Mouse (Mus musculus): ENCODE results near the gene Tldc2. TPM values are rescaled to one million over a fixed set of nuclear protein-coding genes. Genes with fewer than 3 reads are reported as not detected.

Tldc2 gene
- polyA plus RNA-seq, 1 experiment from 2014 or later, result 0.38 TPM

- no peak overlapping the region for H3K4me2 ChIP-seq (replicated peaks; ENCODE audit: low read depth, low read length)
- no peak overlapping the region for H3K9ac ChIP-seq (ENCODE audit: low read depth, low read length)
- no peak overlapping the region for H3K27ac ChIP-seq (ENCODE audit: low read depth, low read length)
- H3K4me1 ChIP-seq (ENCODE audit: control insufficient read depth, insufficient read depth, low read length), result peaks cover 71% of the 10 kb centered on the region
- ATAC-seq (ENCODE audit: low FRiP score, low TSS enrichment), result no peak
- H3K36me3 ChIP-seq (ENCODE audit: control insufficient read depth, insufficient read depth, low read length), result peaks cover 22% of the 10 kb centered on the region; the same call in 1 of the 2 replicates
- H3K27me3 ChIP-seq (ENCODE audit: control insufficient read depth, insufficient read depth, low read length), result no peaks in the 10 kb centered on the region
- WGBS, result 80% methylated on average over 9 of the region's 9 CpGs
- no peak overlapping the region for H3K4me3 ChIP-seq (ENCODE audit: low read length)
- no peaks in the 10 kb centered on the region for H3K9me3 ChIP-seq (ENCODE audit: control insufficient read depth, low read length)
Measured at GRCm38 (mm10) chr2:157073378-157074052, 13.3 kb upstream of the Tldc2 start.

- Histone ChIP-seq H3K27ac (ENCODE audit: low read depth, low read length) (no peak overlapping the region), H3K9me3 (ENCODE audit: control insufficient read depth, low read length) (no peaks in the 10 kb centered on the region), H3K4me1 (ENCODE audit: control insufficient read depth, insufficient read depth, low read length) (peaks cover 64% of the 10 kb centered on the region), H3K4me2 (replicated peaks; ENCODE audit: low read depth, low read length) (no peak overlapping the region), H3K4me3 (ENCODE audit: low read length) (no peak overlapping the region), H3K27me3 (ENCODE audit: control insufficient read depth, insufficient read depth, low read length) (no peaks in the 10 kb centered on the region), H3K36me3 (ENCODE audit: control insufficient read depth, insufficient read depth, low read length) (peaks cover 22% of the 10 kb centered on the region; the same call in 1 of the 2 replicates), H3K9ac (ENCODE audit: low read depth, low read length) (no peak overlapping the region)
- WGBS, result 87% methylated on average over 9 of the region's 9 CpGs
- ATAC-seq (ENCODE audit: low FRiP score, low TSS enrichment), result no peak
Measured at GRCm38 (mm10) chr2:157074186-157074724, 12.6 kb upstream of the Tldc2 start.

DNA sequence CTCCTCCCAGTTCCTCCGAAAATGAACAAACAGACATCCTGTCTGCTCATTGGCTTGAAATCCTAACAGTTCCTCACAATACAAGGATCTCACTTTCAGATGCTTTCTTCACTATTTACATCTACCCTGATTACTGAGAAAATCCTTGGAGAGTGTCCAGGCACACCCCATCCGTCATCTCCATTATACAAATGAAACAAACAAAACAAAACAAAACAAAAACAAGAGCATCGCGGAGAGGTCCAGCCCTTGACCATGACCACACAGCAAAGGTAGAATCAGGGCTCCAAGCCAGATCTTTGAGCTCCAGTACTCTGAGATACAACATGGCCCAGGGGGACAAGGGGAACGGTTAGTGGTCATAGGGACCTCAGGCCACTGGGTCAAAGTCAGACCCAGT lies 12.1 kb upstream of the Tldc2 start:
- Histone ChIP-seq H3K9ac (ENCODE audit: low read depth, low read length) (no peak overlapping the region), H3K36me3 (ENCODE audit: control insufficient read depth, insufficient read depth, low read length) (peaks cover 22% of the 10 kb centered on the region; the same call in 1 of the 2 replicates)
- WGBS, result 64% methylated on average over 5 of the region's 5 CpGs

DNA sequence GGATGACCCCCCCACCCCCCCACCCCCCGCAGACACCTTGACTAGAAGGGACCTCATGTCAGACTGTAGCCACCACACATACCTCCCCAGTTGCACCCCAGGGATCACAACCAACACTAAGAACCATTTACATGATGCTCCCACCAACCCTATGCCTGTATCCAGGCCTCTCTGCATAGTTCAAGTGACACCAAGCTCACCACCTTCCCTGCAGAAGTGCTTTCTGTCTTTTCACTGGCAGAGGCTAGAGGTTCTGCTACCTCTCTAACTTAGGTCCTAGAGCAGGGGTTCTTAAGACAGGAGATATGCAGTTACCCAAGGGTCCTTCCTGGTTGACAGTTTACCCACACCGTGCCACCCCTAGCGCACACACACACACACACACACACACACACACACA lies 11.6 kb upstream of the Tldc2 start:
- Histone ChIP-seq H3K4me3 (ENCODE audit: low read length) (no peak overlapping the region), H3K27ac (ENCODE audit: low read depth, low read length) (no peak overlapping the region), H3K27me3 (ENCODE audit: control insufficient read depth, insufficient read depth, low read length) (no peaks in the 10 kb centered on the region), H3K4me1 (ENCODE audit: control insufficient read depth, insufficient read depth, low read length) (peaks cover 61% of the 10 kb centered on the region), H3K9me3 (ENCODE audit: control insufficient read depth, low read length) (no peaks in the 10 kb centered on the region), H3K4me2 (replicated peaks; ENCODE audit: low read depth, low read length) (no peak overlapping the region; the same call in 1 of the 2 replicates), H3K9ac (ENCODE audit: low read depth, low read length) (no peak overlapping the region), H3K36me3 (ENCODE audit: control insufficient read depth, insufficient read depth, low read length) (peaks cover 22% of the 10 kb centered on the region; the same call in 1 of the 2 replicates)
- no peak for ATAC-seq (ENCODE audit: low FRiP score, low TSS enrichment)
- WGBS, result 88% methylated on average over 3 of the region's 3 CpGs

More for the DNA sequence above, 12.1 kb upstream of the Tldc2 start:
- peaks cover 62% of the 10 kb centered on the region for H3K4me1 ChIP-seq (ENCODE audit: control insufficient read depth, insufficient read depth, low read length)
- H3K27ac ChIP-seq (ENCODE audit: low read depth, low read length), result no peak overlapping the region
- no peaks in the 10 kb centered on the region for H3K27me3 ChIP-seq (ENCODE audit: control insufficient read depth, insufficient read depth, low read length)
- no peak overlapping the region for H3K4me3 ChIP-seq (ENCODE audit: low read length)
- no peak overlapping the region; the same call in 1 of the 2 replicates for H3K4me2 ChIP-seq (replicated peaks; ENCODE audit: low read depth, low read length)
- H3K9me3 ChIP-seq (ENCODE audit: control insufficient read depth, low read length), result no peaks in the 10 kb centered on the region
- ATAC-seq (ENCODE audit: low FRiP score, low TSS enrichment), result no peak

GRCm38 (mm10) chr2:157075685-157076084 lies 11.2 kb upstream of the Tldc2 start:
- 47% methylated on average over 3 of the region's 3 CpGs for WGBS
- H3K4me1 ChIP-seq (ENCODE audit: control insufficient read depth, insufficient read depth, low read length), result peaks cover 56% of the 10 kb centered on the region
- no peaks in the 10 kb centered on the region for H3K27me3 ChIP-seq (ENCODE audit: control insufficient read depth, insufficient read depth, low read length)
- no peaks in the 10 kb centered on the region for H3K9me3 ChIP-seq (ENCODE audit: control insufficient read depth, low read length)
- 0 out of 2 replicates have a peak overlapping the region, but pooled peaks have one; percentile 23 for H3K9ac ChIP-seq (ENCODE audit: low read depth, low read length)
- H3K4me3 ChIP-seq (ENCODE audit: low read length), result peak overlapping the region; percentile 6; the same call in 1 of the 2 replicates
- ATAC-seq (ENCODE audit: low FRiP score, low TSS enrichment), result no peak
- no peak overlapping the region for H3K27ac ChIP-seq (ENCODE audit: low read depth, low read length)
- peak overlapping the region; percentile 30; the same call in 1 of the 2 replicates for H3K4me2 ChIP-seq (replicated peaks; ENCODE audit: low read depth, low read length)
- peaks cover 22% of the 10 kb centered on the region; the same call in 1 of the 2 replicates for H3K36me3 ChIP-seq (ENCODE audit: control insufficient read depth, insufficient read depth, low read length)

GRCm38 (mm10) chr2:157076585-157076984 lies 10.3 kb upstream of the Tldc2 start:
- Histone ChIP-seq H3K27ac (ENCODE audit: low read depth, low read length) (no peak overlapping the region), H3K36me3 (ENCODE audit: control insufficient read depth, insufficient read depth, low read length) (peaks cover 22% of the 10 kb centered on the region; the same call in 1 of the 2 replicates), H3K9ac (ENCODE audit: low read depth, low read length) (no peak overlapping the region; the same call in 1 of the 2 replicates), H3K4me3 (ENCODE audit: low read length) (peak overlapping the region; percentile 96), H3K4me2 (replicated peaks; ENCODE audit: low read depth, low read length) (peak overlapping the region; percentile 77), H3K9me3 (ENCODE audit: control insufficient read depth, low read length) (no peaks in the 10 kb centered on the region), H3K27me3 (ENCODE audit: control insufficient read depth, insufficient read depth, low read length) (no peaks in the 10 kb centered on the region), H3K4me1 (ENCODE audit: control insufficient read depth, insufficient read depth, low read length) (peaks cover 49% of the 10 kb centered on the region)
- WGBS, result 80% methylated on average over 7 of the region's 7 CpGs
- ATAC-seq (ENCODE audit: low FRiP score, low TSS enrichment), result no peak

DNA sequence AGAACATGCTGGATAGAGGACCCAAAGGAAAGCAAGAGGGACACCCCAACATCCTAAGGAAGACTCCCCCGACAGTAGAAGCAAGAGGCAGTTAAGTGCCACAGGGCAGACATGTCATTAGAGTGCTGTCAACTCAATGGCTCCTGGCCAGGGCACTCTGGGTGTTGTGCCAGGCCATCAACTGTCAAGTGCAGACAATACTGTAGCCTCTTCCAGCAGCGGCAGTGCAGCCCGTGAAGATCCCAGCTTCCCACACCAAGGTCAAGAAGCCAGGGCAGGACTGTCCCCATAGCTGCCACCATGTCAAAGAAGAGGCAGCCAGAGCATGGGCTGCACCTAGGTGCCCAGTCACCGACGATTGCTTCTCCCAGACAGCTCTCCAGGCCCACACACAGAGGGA lies 9.7 kb upstream of the Tldc2 start:
- peak overlapping the region; percentile 77 for H3K4me2 ChIP-seq (replicated peaks; ENCODE audit: low read depth, low read length)
- H3K4me3 ChIP-seq (ENCODE audit: low read length), result peak overlapping the region; percentile 96
- H3K27ac ChIP-seq (ENCODE audit: low read depth, low read length), result peak overlapping the region; percentile 99; the same call in 1 of the 2 replicates
- WGBS, result 17% methylated on average over 5 of the region's 5 CpGs
- no peaks in the 10 kb centered on the region for H3K9me3 ChIP-seq (ENCODE audit: control insufficient read depth, low read length)
- H3K36me3 ChIP-seq (ENCODE audit: control insufficient read depth, insufficient read depth, low read length), result peaks cover 22% of the 10 kb centered on the region; the same call in 1 of the 2 replicates
- H3K27me3 ChIP-seq (ENCODE audit: control insufficient read depth, insufficient read depth, low read length), result no peaks in the 10 kb centered on the region
- peaks cover 43% of the 10 kb centered on the region for H3K4me1 ChIP-seq (ENCODE audit: control insufficient read depth, insufficient read depth, low read length)
- H3K9ac ChIP-seq (ENCODE audit: low read depth, low read length), result peak overlapping the region; percentile 98
- ATAC-seq (ENCODE audit: low FRiP score, low TSS enrichment), result no peak

- Histone ChIP-seq H3K9me3 (ENCODE audit: control insufficient read depth, low read length) (no peaks in the 10 kb centered on the region), H3K27me3 (ENCODE audit: control insufficient read depth, insufficient read depth, low read length) (no peaks in the 10 kb centered on the region), H3K4me3 (ENCODE audit: low read length) (peak overlapping the region; percentile 96), H3K4me1 (ENCODE audit: control insufficient read depth, insufficient read depth, low read length) (peaks cover 38% of the 10 kb centered on the region), H3K36me3 (ENCODE audit: control insufficient read depth, insufficient read depth, low read length) (peaks cover 21% of the 10 kb centered on the region; the same call in 1 of the 2 replicates), H3K27ac (ENCODE audit: low read depth, low read length) (peak overlapping the region; percentile 99; the same call in 1 of the 2 replicates), H3K9ac (ENCODE audit: low read depth, low read length) (peak overlapping the region; percentile 98), H3K4me2 (replicated peaks; ENCODE audit: low read depth, low read length) (peak overlapping the region; percentile 77)
- WGBS, result under 1% methylated on average over 15 of the region's 15 CpGs
- ATAC-seq (ENCODE audit: low FRiP score, low TSS enrichment), result no peak
Measured at GRCm38 (mm10) chr2:157077641-157078058, 9.2 kb upstream of the Tldc2 start.
